16 mouse cellular contexts compared by ENCODE assay signal in genomic region chr19:19636055-19636454, GRCm38 (mm10).
"Had no signal": no experiment of that assay in that cellular context is flagged by ENCODE, and none has a peak within 500 bp of the region (broad histone marks: within the 10 kb centered on the region; RNA-seq: fewer than 3 reads in every experiment).

No protein-coding gene starts in this region.

- H3K4me2 ChIP-seq: neural tube, embryonic 13.5 days; neural tube, embryonic 15.5 days; stomach, embryonic 15.5 days had no signal

- H3K4me1 ChIP-seq: neural tube, embryonic 13.5 days; neural tube, embryonic 15.5 days; stomach, embryonic 15.5 days had no signal

- H3K4me3 ChIP-seq: neural tube, embryonic 13.5 days; neural tube, embryonic 15.5 days; stomach, embryonic 15.5 days had no signal

- H3K27ac ChIP-seq: neural tube, embryonic 13.5 days; neural tube, embryonic 15.5 days; stomach, embryonic 15.5 days; stomach, postnatal 0 days had no signal

- H3K36me3 ChIP-seq: neural tube, embryonic 13.5 days; neural tube, embryonic 15.5 days; stomach, embryonic 15.5 days had no signal

- DNase-seq: retina, postnatal 1 day; right cerebral cortex, adult 18-20 months; right cerebral cortex, postnatal 14 days; right cerebral cortex, postnatal 25 days; right cerebral cortex, postnatal 4 days; spleen, adult 18-20 months; thymus, adult 18-20 months; thymus, adult 2 months; thymus, postnatal 14 days; thymus, postnatal 25 days; thymus, postnatal 36 days; thymus, postnatal 4 days had no signal

- H3K9ac ChIP-seq: neural tube, embryonic 13.5 days; neural tube, embryonic 15.5 days; stomach, embryonic 15.5 days had no signal

- H3K9me3 ChIP-seq: neural tube, embryonic 13.5 days; neural tube, embryonic 15.5 days; stomach, embryonic 15.5 days had no signal

- H3K27me3 ChIP-seq: neural tube, embryonic 13.5 days; neural tube, embryonic 15.5 days; stomach, embryonic 15.5 days had no signal
